Mouse (Mus musculus) heart, embryonic 14.5 days (tissue): ENCODE results near the gene Neurl4. TPM values are rescaled to one million over a fixed set of nuclear protein-coding genes. Genes with fewer than 3 reads are reported as not detected.

ENCODE experiments used
- microRNA-seq: library from miRNA; unstranded; fragments of <30 nt; microRNA quantifications from one replicate; pipeline ENCODE4, GENCODE M21; 2016
- polyA plus RNA-seq: library from polyadenylated mRNA; unstranded; fragments of >200 nt; fragmentation: Nextera tagmentation; extraction: Ambion mirVana; gene quantifications from 2 replicates; pipeline ENCODE4 v1.2.1, GENCODE M21; 2014

Neurl4 gene
- polyA plus RNA-seq, 1 experiment from 2014 or later = 11.1 TPM

Small RNA genes within 50 kb of the gene (microRNA-seq; reads per million reads assigned to microRNA genes)
- gene Mir6924 = not detected

Other genes starting within 250 kb of the Neurl4 start
- gene Sox15, start 245.8 kb upstream of the Neurl4 start, polyA plus RNA-seq = not detected in 2 replicates
- 14.9 and 29.1 TPM in 2 replicates for gene Mpdu1, start 238.4 kb upstream of the Neurl4 start, polyA plus RNA-seq
- 12.1 and 14.4 TPM in 2 replicates for gene Cd68, start 234.9 kb upstream of the Neurl4 start, polyA plus RNA-seq
- 313 and 403 TPM in 2 replicates for gene Eif4a1, start 228.6 kb upstream of the Neurl4 start, polyA plus RNA-seq
- 43.2 and 59.4 TPM in 2 replicates for gene Senp3, start 219.0 kb upstream of the Neurl4 start, polyA plus RNA-seq
- 0.24 and 0.63 TPM in 2 replicates for gene Tnfsf13, start 215.3 kb upstream of the Neurl4 start, polyA plus RNA-seq
- gene Tnfsf12, start 205.2 kb upstream of the Neurl4 start, polyA plus RNA-seq = 7.7 and 10.3 TPM in 2 replicates
- 2.5 and 6.8 TPM in 2 replicates for gene Tnfsfm13, start 205.0 kb upstream of the Neurl4 start, polyA plus RNA-seq
- 19.9 and 20.1 TPM in 2 replicates for gene Polr2a, start 142.4 kb upstream of the Neurl4 start, polyA plus RNA-seq
- gene Slc35g3, start 139.1 kb upstream of the Neurl4 start, polyA plus RNA-seq = 0.13 TPM in 1 of 2 replicates, not detected in the other
- gene Zbtb4, start 135.2 kb upstream of the Neurl4 start, polyA plus RNA-seq = 3.7 TPM in 2 replicates
- 5.5 and 5.8 TPM in 2 replicates for gene Chrnb1, start 105.1 kb upstream of the Neurl4 start, polyA plus RNA-seq
- gene Fgf11, start 99.2 kb upstream of the Neurl4 start, polyA plus RNA-seq = 2.0 and 2.1 TPM in 2 replicates
- gene Tmem102, start 95.4 kb upstream of the Neurl4 start, polyA plus RNA-seq = 1.7 and 1.8 TPM in 2 replicates
- not detected in 2 replicates for gene Gm39566, start 85.8 kb upstream of the Neurl4 start, polyA plus RNA-seq
- gene Spem2, start 82.6 kb upstream of the Neurl4 start, polyA plus RNA-seq = not detected in 2 replicates
- gene Spem1, start 78.9 kb upstream of the Neurl4 start, polyA plus RNA-seq = not detected in 2 replicates
- gene Nlgn2, start 63.3 kb upstream of the Neurl4 start, polyA plus RNA-seq = 2.4 and 2.6 TPM in 2 replicates
- gene Tmem256, start 62.6 kb upstream of the Neurl4 start, polyA plus RNA-seq = 340 and 379 TPM in 2 replicates
- gene Plscr3, start 54.7 kb upstream of the Neurl4 start, polyA plus RNA-seq = 66.5 and 75.8 TPM in 2 replicates
- 0.15 TPM in 1 of 2 replicates, not detected in the other for gene Tnk1, start 42.3 kb upstream of the Neurl4 start, polyA plus RNA-seq
- not detected in 2 replicates for gene Tmem95, start 23.1 kb upstream of the Neurl4 start, polyA plus RNA-seq
- 2.6 and 2.8 TPM in 2 replicates for gene Kctd11, start 19.7 kb upstream of the Neurl4 start, polyA plus RNA-seq
- gene Acap1, start 5.5 kb upstream of the Neurl4 start, polyA plus RNA-seq = 3.6 and 3.8 TPM in 2 replicates
- 4.5 and 5.1 TPM in 2 replicates for gene 2810408A11Rik, start 85 bp upstream of the Neurl4 start, polyA plus RNA-seq
- gene Gps2, start 12.8 kb downstream of the Neurl4 start, polyA plus RNA-seq = 45.2 and 46.8 TPM in 2 replicates
- 1,047 and 1,081 TPM in 2 replicates for gene Eif5a, start 20.9 kb downstream of the Neurl4 start, polyA plus RNA-seq
- gene Ybx2, start 34.7 kb downstream of the Neurl4 start, polyA plus RNA-seq = 6.6 and 7.3 TPM in 2 replicates
- 27.6 and 28.5 TPM in 2 replicates for gene Slc2a4, start 47.1 kb downstream of the Neurl4 start, polyA plus RNA-seq
- 1.2 and 2.4 TPM in 2 replicates for gene Cldn7, start 63.7 kb downstream of the Neurl4 start, polyA plus RNA-seq
- gene Ctdnep1, start 80.1 kb downstream of the Neurl4 start, polyA plus RNA-seq = 22.3 and 26.0 TPM in 2 replicates
- gene Elp5, start 81.4 kb downstream of the Neurl4 start, polyA plus RNA-seq = 107 and 114 TPM in 2 replicates
- gene Gabarap, start 90.1 kb downstream of the Neurl4 start, polyA plus RNA-seq = 454 and 540 TPM in 2 replicates
- 22.2 and 27.5 TPM in 2 replicates for gene Phf23, start 94.7 kb downstream of the Neurl4 start, polyA plus RNA-seq
- gene Dvl2, start 99.5 kb downstream of the Neurl4 start, polyA plus RNA-seq = 15.0 and 16.6 TPM in 2 replicates
- gene Acadvl, start 114.3 kb downstream of the Neurl4 start, polyA plus RNA-seq = 185 and 198 TPM in 2 replicates
- gene Dlg4, start 115.9 kb downstream of the Neurl4 start, polyA plus RNA-seq = 3.4 and 6.0 TPM in 2 replicates
- gene Asgr1, start 153.0 kb downstream of the Neurl4 start, polyA plus RNA-seq = not detected in 2 replicates
- not detected in 2 replicates for gene Asgr2, start 191.6 kb downstream of the Neurl4 start, polyA plus RNA-seq
- 0.16 and 0.20 TPM in 2 replicates for gene Mgl2, start 229.3 kb downstream of the Neurl4 start, polyA plus RNA-seq